Mouse (Mus musculus): ENCODE measurements at regions not wholly inside any gene's neighbourhood (a gene's known extent, or its start where the extent isn't known, plus 50 kb on each side); places are given as distances from the start of the nearest gene placed in this dataset.

DNA sequence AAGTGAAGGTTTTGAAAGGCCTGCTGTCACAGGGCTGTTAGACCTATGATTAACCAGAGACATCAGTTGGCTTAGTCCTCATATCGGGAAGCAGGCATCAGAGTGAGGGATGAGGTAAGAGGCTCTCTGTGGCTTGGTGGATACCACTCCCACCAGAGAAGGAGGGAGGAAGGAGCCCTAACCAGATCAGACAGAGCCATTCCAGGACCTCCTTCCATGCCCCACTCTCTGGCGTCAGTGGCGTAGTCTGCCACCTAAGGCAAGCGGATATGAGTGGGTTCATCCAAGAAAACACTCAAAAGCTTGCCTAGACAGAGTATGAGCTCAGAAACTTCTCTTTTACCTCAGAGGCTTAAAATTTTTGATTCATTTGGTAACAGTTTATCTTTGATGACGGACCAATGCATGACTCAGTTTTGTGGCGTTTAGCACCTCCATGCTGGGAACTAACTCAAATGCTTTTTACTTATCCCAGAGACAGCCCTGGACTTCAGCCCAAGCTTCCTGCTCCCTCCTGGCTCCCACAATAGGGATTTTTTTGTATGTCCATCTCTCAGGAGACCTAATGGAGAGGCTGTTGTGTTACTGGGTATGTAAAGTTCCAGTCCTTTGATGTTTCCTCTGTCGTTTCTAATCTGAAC is 367.5 kb upstream of the Rasgrp1 start:
- DNase-seq (ENCODE audit: low read depth) = no peak

DNA sequence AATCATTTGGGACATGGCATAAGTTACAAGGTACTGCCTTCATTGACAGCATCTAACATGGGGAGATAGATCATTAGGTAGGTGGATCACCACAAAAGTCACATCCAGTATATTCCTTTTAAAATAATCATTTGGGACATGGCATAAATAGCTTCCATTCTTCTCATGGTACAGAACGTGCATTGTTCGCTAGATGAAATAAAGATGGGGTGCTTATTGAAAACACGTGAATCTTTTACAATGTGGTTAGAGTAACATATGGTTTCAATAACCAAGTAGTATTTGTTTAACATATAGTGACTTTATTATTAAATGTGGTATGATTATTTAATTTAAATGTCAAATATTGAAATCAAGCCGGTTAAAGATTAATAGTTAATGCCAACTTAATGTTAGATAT is 381.3 kb upstream of the Rasgrp1 start:
- no peak for DNase-seq (ENCODE audit: low read depth)

DNA sequence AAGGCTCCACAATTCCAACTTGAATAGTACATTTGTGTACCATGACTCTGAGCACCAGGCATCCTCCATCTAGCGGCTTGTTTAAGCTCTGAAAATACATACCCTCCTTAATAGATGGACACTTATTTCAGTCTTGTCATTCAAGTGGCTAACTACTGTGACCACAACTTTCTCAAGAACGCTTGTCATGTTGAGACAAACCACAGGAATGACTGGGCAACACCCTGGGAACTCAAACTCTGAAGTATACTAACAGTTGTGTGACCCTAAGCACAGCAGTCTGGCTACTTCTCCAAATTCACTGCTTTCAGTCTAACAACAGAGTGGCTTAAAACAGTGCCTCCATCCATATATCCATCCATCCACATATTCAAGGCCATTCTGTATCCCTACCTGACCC is 380.4 kb upstream of the Thbs1 start:
- DNase-seq (ENCODE audit: low read depth) = no peak

DNA sequence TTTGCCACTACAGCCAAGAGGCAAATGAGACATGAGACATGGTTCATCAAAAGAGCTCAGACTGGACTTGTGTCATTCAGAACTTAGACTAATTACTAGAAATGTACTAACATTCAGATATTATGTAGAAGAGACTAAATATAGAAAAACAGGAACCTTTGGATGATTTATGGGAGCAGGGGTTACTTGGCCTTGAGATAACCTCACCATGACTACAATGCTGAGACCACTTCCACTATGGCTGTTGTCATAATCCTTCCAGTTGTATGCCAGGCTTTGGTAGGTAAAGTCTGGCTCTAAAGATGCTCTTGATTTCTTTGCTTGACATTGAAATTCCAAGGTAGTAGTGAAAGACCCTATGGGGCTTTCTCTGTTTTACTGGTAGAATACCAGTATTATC is 369.3 kb upstream of the Thbs1 start:
- no peak for DNase-seq (ENCODE audit: low read depth)

DNA sequence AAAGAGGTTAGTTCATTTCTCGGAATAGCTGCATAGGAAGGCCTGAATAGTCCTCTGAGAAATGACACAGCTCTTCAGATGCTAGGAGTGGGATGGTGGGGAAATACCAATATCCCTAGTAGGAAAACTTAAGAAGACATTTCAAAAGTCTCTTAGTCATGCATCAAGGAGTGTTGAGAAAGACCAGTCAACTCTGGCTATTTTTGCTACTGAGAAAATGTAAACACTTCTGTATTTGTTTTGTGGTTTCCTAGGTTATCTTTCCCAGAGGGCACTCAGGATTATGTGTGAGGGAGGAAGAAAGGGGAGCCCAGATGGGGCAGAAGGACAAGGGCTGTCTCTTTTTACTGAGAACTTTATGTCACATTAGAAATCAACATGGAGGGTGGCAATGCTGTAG is 367.8 kb upstream of the Thbs1 start:
- DNase-seq (ENCODE audit: low read depth) = no peak

DNA sequence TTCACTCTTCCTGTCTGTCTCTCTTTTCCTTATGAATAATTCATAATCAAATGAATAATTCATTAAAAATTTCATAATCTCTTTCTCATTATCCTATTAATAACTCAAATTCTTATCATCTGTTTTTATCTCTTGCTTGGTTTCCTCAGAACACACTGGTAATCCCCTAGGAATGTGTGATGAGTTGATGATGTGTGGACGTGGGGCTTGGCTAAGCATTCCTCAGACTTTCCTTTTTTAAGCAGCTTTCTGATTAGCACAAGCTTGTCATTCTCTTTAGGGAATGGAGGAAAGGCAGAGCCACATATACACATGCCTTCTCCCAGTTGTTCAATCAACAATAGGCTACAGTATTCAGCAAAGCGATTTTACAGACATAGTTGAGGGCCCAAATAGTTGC is 365.9 kb upstream of the Thbs1 start:
- no peak for DNase-seq (ENCODE audit: low read depth)

DNA sequence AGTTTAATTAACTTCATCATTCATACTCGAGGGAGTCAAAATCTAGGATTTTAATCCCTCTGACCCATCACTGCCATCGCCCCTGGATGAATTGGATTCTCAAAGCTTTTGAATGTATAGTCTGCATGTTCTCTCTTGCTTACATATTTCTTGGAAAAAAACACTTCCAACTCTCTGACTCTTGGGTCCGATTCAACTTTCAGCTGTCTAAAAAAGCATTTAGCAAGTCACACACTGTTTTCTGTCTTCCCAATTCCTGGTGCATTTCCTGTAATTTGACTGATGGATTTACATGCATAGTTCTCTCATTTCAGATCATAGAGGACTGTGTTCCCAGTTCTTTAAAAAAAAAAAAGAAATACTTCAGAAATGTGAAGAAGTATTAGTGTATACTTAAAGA is 364.5 kb upstream of the Thbs1 start:
- DNase-seq (ENCODE audit: low read depth) = no peak

DNA sequence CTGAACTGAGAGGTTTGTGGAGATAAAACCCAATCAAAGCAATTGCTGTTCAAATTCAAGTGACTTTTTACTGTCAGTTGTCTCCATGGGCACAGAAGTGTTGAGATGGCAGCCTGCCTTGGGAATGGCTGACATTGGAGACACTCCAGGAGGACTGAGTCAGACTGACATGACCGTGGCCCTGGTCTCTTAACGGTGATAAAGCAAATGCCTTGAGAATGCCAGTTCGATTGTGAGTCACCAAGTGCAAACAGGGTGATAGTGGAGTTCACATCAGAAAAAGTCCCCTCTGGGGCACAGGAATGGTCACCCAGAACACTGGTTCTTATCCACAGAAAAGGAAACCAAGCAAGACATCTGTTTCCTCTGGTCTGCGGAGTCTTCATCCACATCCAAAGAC is 362.8 kb upstream of the Thbs1 start:
- no peak for DNase-seq (ENCODE audit: low read depth)

DNA sequence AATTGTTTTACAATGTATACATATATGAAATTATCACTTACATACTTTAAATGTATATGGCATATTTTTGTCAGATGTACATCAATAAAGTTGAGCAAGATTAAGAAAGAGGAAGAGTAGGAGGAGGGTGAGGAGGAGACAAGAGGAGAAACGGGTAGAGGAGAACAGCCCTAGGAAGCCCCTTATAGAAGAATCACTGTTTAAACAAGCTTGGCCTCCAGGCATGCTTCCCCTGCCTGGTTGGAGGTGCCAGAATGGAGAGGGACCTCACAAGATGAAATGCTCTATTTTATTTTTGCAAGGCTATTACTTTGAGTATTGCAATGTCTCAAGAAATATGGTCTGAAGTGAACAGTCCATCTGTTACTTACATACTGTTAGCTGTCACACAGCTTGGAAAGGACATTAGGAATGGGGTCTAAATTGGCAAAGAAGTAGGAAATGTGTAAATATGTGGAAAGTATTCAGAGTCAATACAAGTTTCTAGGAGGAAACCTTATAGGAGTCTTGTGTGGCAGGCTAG is 352.1 kb upstream of the Thbs1 start:
- no peak for DNase-seq (ENCODE audit: low read depth)

DNA sequence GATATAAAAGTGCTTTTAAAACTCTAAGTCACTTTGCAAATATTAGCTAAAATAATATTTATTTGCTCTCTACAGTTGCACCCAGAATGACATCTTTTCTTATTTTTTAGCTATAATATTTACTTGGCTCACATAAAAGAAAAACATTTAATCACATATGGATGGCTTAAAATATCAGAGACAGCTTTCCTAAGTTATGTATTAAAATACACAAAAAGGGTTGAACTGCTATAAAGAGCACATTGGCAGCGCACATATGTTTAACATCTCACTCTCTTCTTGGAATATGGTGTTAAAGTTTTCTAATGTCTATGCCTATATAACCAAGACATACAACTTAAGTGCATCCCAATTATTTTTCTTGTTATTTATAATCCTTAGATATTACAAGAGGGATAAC is 348.0 kb upstream of the Thbs1 start:
- DNase-seq (ENCODE audit: low read depth) = no peak

DNA sequence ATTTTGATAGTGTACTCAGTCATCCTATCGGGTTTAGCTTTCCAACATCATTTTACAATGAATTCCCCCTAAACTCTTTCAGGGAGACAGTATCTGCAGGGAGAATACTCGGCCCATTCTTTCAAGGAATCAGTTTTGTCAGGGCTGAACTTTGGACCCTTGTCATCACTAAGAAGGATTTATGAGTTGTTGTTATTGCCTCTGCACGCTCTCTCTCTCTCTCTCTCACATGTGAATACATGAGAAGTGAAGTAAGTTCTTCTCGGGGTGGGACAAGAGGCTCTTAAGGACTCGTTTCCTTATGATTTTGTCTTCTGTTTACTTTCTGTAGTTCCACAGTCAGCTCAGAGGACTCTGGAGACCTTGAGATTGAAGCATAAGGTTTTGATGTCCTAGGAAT is 346.1 kb upstream of the Thbs1 start:
- no peak for DNase-seq (ENCODE audit: low read depth)

DNA sequence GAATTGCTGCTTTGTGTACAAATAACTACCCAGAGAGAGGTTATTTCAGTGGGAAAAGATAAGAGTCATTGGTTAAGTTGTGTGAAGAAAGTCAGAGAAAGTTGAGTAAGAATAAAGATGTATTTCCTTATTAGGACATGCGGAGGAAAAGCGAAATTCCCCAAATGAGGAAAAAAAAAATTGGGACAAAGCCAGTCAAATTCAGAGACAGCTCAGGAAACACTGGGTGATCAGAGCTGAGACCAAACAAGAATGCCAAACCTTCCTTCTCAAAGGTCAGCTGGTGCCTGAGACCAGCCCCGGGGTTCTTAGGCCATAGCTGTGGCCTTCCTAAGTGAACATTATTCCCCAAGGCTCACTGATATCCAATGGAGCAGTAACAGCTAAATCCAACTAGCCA is 345.2 kb upstream of the Thbs1 start:
- no peak for DNase-seq (ENCODE audit: low read depth)

DNA sequence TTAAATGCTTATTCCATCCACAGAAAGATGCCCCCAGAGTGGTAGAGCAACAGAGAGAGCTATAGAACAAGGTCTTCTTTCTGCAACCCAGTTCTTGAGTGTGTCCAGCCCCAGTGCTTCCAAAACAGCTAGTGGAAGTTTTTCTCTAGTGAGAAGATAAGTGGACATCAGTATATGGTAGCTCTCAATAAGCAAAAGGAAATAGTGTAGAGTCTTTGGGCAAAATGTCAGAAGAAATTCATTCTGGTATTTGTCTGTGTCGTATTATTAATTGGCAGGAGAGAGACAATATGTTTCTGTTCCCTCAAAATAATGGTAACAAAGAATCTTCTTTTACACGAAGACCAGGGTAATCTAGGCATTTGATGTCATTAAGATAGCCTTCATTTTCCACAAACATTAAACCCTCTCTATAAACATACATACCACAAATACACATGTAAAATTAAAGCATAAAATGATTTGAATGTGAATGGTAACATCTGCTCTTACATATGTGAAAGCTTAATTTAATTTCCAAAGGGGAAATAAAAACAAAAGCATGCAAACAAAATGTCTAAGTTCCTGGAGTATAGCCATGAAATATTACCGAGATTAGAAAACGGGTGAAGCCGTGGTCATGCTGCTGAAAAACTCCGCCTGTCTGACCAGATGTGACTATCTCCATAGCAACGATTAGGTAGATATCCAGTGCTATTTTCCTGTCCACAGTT is 342.1 kb upstream of the Thbs1 start:
- no peak for DNase-seq (ENCODE audit: low read depth)

DNA sequence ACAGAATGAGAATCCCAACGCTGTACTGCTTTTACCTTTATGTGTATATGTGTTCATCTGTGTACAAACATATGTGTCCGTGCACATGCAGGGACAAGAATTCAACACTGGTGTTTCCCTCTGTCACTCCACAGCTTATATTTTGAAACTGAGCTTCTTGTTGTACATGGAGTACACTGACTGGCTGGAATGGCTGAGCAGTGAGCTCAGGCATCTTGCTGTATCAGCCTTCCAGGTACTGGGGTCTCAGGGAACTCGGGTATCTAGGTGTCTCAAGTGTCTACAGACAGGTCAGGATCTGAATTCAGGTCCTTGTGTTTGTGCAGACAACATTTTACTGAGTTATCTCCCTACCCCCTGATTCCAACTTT is 341.6 kb upstream of the Thbs1 start:
- DNase-seq (ENCODE audit: low read depth) = no peak

DNA sequence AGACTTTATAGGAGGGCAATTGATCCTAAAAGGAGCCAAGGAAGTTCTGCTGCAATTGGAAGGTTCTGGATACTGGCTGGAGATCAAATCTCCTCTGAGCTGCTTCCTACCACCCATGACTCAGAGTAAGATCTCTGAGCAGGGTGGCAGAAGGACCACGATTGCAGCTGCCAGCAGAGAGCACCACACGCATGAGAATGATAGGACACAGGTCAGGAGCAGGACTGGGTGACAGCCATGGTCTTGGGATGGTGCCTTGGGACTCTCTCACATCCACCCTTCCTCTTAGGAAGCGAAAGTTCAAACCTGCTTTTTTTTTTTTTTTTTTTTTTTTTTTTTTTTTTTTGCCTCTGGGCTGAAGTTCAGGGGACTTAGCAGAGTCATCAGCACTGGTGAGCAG is 331.4 kb upstream of the Thbs1 start:
- no peak for DNase-seq (ENCODE audit: low read depth)

DNA sequence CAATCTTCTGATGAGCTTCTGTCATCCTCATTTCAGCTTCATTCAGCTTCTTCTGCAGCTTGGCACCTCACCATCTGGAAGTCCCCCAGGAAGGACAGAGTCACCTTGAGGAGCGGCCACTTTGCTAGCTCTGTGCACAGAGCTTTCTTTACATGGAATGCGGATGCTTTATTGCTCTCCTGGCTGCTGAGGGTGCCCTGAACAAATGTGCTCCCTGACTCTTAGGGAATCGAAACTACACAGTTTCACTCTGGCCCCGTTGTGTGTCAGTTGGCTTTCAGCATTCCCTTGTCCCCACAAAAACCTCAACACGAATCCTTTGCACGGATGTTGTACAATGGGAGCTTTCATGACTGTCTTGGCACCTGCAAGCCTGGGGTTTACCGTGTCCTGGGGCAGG is 330.9 kb upstream of the Thbs1 start:
- no peak for DNase-seq (ENCODE audit: low read depth)

DNA sequence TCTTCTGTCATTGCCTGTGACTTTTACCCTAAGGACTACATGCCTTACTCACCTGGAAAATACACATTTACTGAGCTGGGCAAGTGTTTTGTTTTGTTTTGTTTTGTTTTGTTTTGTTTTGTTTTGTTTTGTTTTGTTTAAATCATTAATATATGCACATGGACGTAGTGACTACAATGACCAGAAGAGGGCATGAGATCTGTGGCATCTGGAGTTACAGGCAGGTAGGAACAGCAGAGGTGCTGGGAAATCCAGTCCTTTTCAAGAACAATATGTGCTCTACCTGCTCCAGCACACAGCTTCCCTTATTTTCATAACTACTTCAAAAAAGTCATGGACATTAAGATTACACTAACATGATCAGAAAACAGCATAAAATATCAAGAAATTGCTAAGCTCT is 324.4 kb upstream of the Thbs1 start:
- DNase-seq (ENCODE audit: low read depth) = no peak

DNA sequence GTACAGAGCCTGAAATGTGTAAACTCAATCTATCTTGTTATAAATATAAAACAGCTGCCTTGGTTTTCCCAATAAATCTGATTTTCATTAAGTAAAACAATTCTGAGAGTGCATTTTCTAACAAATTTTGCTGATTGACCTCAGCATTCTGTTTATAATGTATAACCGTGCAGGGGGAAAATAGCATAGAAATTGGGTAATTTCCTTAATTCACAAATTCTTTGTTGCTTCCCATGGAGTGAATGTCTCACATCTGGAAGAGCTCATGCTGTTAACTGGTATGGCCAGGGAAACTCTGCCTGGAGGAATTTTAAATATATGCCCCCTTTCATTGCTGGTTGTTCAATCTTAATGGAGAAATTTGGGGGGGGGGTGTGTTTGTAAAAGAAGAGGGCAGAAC is 317.4 kb upstream of the Thbs1 start:
- DNase-seq (ENCODE audit: low read depth) = no peak

DNA sequence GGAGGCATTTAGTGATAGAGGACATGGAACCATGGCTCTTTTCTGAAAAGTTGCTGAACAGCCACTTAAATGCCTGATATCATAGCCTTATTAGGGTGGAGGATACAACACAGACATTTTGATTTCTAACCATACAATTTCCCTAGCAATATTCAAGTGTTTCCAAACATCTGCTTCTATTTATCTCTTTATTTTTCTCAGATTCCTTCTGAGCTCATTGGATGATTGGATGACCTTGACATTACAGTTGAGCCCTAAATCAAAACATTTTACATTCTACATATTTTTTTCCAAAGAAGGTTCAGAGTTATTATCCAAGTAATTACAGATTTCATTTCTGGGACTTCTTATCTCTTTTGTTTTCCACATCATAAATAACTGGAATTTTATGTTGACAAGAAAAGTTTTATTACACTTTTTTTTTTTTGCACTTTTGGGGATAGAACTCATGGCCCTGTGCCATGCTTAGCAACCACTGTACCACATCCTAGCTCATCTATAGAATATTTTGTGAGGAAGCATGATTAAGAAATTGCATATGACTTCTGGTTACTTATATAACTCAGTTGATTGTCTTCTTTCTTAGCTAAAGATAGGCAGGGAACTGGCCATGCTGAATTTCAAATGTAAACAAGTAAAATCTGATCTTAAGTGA is 309.6 kb upstream of the Thbs1 start:
- no peak for DNase-seq (ENCODE audit: low read depth)

DNA sequence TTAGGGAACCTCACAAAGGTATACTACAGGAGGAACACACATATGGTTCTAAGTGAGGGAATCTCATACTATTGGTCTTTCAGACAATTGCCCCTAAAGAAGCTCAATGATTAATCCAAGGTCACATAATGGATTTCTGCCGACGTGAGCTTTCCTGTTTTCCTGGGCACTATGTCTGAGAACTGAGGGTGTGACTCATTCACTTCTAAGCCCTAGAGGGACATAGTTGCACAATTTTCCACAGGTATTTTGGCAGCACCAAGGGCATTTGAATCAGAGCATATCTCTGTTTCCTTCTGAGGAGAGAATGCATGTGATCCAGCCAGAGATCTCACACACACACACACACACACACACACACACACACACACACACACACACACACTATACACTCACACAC is 309.0 kb upstream of the Thbs1 start:
- DNase-seq (ENCODE audit: low read depth) = no peak

DNA sequence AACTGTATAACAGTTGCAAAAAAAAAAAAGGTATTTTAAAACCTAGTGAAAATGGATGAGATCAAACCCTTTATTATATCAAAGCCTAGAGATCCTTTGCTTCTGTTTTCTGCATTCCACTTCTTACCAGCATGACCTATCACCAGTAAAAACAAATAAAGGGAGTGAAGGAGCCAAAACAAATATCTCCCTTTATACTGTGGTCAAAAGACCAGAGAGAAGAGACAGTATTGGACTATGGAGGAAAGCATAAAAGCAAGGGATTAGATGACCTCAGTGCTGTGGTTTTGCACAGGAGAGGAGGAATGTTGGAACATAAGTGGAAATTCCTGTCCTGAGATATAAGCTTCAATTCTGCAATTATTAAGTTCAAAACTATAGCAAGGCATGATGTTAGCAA is 307.0 kb upstream of the Thbs1 start:
- DNase-seq (ENCODE audit: low read depth) = no peak

DNA sequence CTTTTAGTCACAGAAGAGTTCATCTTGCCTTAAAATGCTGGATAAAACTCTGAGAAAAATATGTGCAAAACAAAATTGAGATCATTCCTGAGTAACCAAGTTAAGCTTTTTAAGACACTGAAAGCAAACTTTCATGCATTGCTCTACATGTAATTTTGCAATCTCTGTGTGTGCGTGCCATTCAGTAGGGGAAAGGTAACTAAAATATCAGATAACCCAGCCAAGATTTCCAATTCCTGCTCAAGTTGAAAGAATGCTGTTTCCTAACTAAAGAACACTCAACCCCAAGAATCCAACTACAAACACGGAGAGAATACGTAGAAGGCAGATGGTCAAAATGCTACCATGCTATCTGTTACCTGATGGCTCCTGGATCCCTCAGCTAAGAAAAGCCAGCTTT is 304.6 kb upstream of the Thbs1 start:
- DNase-seq (ENCODE audit: low read depth) = no peak

DNA sequence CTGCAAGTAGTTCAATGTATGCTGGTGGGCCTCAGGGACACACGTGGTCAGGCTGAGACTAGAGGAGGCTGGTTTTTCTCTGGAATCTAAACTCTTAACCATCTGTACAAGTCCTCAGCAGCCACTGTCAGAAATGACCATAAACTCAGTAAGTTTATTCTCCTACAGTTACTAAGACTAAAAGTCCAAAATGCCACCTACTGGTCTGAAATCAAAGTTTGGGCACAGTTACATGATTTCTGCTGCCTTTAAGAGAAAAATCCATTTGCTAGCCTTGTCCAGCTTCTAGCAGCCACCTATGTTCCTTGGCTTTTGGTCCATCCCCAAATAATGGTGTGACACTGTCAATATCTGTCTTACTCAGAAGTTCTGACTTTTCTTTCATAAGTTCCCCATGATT is 300.2 kb upstream of the Thbs1 start:
- no peak for DNase-seq (ENCODE audit: low read depth)

DNA sequence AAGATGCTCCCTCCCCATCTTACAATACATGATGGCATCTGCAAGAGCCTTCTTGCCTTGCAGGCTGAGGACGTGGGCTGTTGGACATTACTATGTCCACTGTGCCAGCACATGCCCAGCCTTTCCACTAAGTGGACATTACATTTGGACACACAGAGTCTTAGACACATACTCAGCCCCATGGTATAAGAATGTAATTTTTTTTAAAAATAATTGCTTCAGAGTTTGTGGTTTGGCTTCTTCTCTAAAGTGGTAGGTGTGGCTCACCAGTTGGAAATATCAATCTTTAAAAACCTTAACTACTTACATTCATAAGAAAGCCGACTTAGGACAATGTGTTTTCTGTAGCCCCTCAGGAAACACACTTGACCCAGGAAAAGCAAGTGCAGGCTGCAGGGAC is 299.7 kb upstream of the Thbs1 start:
- no peak for DNase-seq (ENCODE audit: low read depth)
